Mouse (Mus musculus) left cerebral cortex, postnatal 36 days (tissue): ENCODE measurements around the gene Sult4a1. TPM values are rescaled to one million over a fixed set of nuclear protein-coding genes. Genes with fewer than 3 reads are reported as not detected.
"Not testable (repeated sequence)": the region's sequence is repeated elsewhere in the genome, so short reads cannot be mapped to it uniquely, and the experiment has no call there.

Experiments used
- DNase-seq, 2 experiments: peaks; one replicate each; pipeline ENCODE4 v3.0.0; 2021 to 2022; ENCODE audit warnings: low spot score in 2 of 2, mixed read lengths in 1 of 2
- intact Hi-C: fragments of 180-260 bp; cut with DNase I; formaldehyde crosslinking; loops from one replicate; pipeline ENCODE4 v1.15.1; 2025
- total RNA-seq, 2 experiments: library from RNA; stranded (reverse); gene quantifications; 2 replicates each; pipeline ENCODE4 v1.2.3; 2021

The Sult4a1 gene
- total RNA-seq, 2 experiments from 2014 or later: 409 to 510 TPM

GRCm38 (mm10) chr15:84105924-84106500 lies 458 bp upstream of the Sult4a1 start:
- intact Hi-C loops: loop anchor here (5.0 kb wide), 1 partner anchor 61 kb away; the partner anchor contains the start of gene Pnpla3
- no peak for DNase-seq

DNA sequence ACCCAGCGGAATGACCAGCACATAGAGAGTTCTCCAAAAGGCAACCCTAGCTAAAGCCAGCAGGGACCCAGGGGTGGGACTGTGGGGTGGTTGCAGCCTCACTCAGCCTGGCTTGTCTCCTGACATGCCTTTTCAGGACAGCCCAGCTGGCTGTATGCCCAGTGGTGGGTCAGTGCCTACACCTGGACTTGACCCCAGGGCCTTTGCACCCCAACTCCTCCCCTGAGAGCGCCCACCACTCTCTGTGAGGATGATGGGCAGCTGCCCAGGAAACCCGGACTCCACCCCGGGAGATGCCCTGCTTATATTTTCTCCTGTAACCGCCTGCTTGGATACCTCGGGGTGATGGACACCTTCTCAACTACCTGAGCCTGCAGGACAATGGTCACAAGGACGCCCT lies 928 bp downstream of the Sult4a1 start:
- no peak for DNase-seq
- intact Hi-C loops: loop anchor here (5.0 kb wide), 1 partner anchor 63 kb away; the partner anchor contains the start of gene Pnpla3

DNA sequence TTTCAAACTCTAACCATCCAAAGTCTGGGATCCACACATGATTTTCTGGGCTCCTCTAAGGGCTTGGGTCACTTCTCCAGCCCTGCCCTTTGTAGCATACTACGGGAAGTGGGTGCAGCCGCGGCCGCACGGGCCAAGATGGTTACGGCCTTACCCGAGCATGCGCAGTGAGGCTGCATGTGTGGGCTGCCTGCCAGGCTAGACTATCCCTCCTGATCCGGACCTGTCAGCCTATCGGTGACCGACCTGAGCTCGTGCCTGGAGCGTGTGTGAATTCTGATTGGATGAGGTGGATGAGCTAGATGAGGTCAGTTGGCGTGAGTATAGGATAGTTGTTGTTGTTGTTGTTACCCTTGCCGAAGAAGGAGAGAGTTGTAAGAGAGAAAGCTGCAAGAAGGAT lies 8.0 kb downstream of the Sult4a1 start:
- DNase-seq, intact Hi-C loops: not testable (repeated sequence)

GRCm38 (mm10) chr15:84096051-84096450 lies 9.5 kb downstream of the Sult4a1 start:
- DNase-seq: no peak
- intact Hi-C loops: no loop called here

GRCm38 (mm10) chr15:84094921-84095320 lies 10.6 kb downstream of the Sult4a1 start:
- DNase-seq: no peak
- intact Hi-C loops: no loop called here

- intact Hi-C loops: no loop called here
- DNase-seq: no peak
These were observed 18.8 kb downstream of the Sult4a1 start for GRCm38 (mm10) chr15:84086775-84087174.

GRCm38 (mm10) chr15:84086364-84086763 lies 19.2 kb downstream of the Sult4a1 start:
- DNase-seq: peak in 1 of 2 experiments; percentile 4
- intact Hi-C loops: no loop called here

GRCm38 (mm10) chr15:84080069-84080468 lies 25.5 kb downstream of the Sult4a1 start:
- peak in 1 of 2 experiments; percentile 20 for DNase-seq
- intact Hi-C loops: no loop called here

DNA sequence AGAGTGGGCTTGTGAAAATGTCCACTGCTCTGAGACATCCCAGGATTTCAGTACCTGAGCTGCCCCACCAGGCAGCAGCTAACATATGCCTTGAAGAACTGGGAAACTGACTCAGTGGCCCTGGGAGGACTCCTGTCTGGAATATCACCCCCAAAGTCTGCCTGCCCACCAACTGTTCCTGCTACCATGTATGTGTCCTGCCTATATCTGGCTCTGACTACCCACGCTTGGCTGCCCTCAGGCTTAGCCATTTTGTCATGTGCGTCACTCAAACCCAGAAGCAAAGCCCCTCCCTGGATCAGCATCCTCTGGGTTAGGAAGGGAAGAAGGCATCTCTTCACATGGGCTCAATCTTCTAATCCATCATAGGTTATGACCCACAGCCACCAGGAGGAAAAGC lies 26.0 kb downstream of the Sult4a1 start:
- intact Hi-C loops: loop anchor here (5.0 kb wide), 1 partner anchor 88 kb away; the partner anchor contains the start of gene Pnpla3

GRCm38 (mm10) chr15:84078667-84079066 lies 26.9 kb downstream of the Sult4a1 start:
- intact Hi-C loops: loop anchor here (5.0 kb wide), 1 partner anchor 89 kb away; the partner anchor contains the start of gene Pnpla3
- DNase-seq: peak in 1 of 2 experiments; percentile 64

More for the DNA sequence above, 26.0 kb downstream of the Sult4a1 start:
- peak in 1 of 2 experiments; percentile 75 for DNase-seq

DNA sequence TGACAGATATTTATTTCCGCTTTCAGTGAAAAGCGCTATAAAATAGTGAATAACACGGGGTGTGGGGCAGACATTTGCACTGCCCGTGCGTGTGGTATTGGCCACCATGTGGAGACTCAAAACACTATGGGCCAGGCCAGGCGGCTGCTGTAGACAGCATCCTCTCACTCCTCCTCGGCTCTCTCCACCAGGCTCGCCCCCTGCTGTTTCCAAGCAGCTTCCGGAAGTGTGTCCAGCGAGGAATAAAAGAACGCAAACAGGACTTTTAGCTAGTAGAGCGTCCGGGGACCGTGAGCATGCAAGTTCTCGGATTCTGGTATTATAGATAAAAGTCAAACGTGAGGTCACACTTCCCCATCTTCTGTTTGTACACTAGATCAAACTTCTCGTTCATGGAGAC lies 28.4 kb downstream of the Sult4a1 start:
- intact Hi-C loops: loop anchor here (5.0 kb wide), 1 partner anchor 90 kb away; the partner anchor contains the start of gene Pnpla3
- peak in 1 of 2 experiments; percentile 16 for DNase-seq

DNA sequence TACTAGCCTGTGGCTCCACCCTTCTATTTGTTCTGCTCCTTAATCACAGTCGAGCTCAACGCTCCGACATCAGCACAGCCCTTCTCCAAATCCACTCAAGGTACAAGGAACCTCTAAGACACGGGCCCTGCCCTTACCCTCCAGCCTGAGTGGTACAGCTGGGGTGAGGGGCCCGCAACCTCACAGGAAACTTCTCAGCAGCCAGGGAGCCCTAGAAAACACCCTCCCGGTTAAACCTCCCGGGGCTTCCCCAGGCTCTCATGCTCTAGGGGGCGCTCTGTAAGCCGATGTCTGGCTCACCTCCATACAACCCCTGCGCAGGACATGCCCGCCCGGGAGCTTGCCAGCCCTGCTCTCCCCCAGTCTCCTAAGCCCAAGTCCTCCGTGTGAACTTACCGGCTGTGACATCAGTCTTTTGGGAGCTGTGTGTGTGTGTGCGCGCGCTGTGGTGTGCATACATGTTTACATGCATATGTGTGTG lies 30.8 kb downstream of the Sult4a1 start:
- peak in 1 of 2 experiments; percentile 50 for DNase-seq
- intact Hi-C loops: loop anchor here (5.0 kb wide), 2 partner anchors 93 to 312 kb away; partner anchors contain the start of gene Pnpla3

GRCm38 (mm10) chr15:84073911-84074704 lies 31.4 kb downstream of the Sult4a1 start:
- intact Hi-C loops: loop anchor here (2.0 to 5.0 kb wide), 2 partner anchors 312 to 557 kb away; no protein-coding TSS in a partner anchor
- peak; percentile 71 to 78 for DNase-seq

GRCm38 (mm10) chr15:84073058-84073457 lies 32.5 kb downstream of the Sult4a1 start:
- DNase-seq: no peak
- intact Hi-C loops: loop anchor here (2.0 to 5.0 kb wide), 2 partner anchors 311 to 558 kb away; no protein-coding TSS in a partner anchor

DNA sequence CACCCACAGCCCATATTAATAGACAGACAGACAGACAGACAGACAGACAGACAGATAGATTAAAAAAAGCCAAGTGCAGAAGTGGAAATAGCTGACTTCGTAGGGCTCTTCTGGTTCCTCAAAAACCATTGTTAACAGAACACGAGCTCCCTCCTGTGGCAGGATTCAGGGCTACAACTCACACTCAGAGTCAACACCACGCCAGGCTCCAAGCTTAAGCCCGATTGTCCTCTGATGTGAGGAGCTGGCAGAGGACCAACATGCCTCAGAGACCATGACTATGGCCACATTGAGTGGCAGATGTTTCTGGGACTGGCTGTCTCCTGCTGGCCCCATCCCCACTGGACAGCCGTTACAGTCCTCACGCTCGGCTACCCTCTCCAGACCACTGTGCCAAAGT lies 33.3 kb downstream of the Sult4a1 start:
- intact Hi-C loops: loop anchor here (2.0 to 5.0 kb wide), 2 partner anchors 310 to 559 kb away; no protein-coding TSS in a partner anchor
- DNase-seq: peak; percentile 73 to 85

GRCm38 (mm10) chr15:84070116-84070676 lies 35.4 kb downstream of the Sult4a1 start:
- peak in 1 of 2 experiments; percentile 3 for DNase-seq
- intact Hi-C loops: loop anchor here (5.0 kb wide), 1 partner anchor 308 kb away; no protein-coding TSS in a partner anchor

DNA sequence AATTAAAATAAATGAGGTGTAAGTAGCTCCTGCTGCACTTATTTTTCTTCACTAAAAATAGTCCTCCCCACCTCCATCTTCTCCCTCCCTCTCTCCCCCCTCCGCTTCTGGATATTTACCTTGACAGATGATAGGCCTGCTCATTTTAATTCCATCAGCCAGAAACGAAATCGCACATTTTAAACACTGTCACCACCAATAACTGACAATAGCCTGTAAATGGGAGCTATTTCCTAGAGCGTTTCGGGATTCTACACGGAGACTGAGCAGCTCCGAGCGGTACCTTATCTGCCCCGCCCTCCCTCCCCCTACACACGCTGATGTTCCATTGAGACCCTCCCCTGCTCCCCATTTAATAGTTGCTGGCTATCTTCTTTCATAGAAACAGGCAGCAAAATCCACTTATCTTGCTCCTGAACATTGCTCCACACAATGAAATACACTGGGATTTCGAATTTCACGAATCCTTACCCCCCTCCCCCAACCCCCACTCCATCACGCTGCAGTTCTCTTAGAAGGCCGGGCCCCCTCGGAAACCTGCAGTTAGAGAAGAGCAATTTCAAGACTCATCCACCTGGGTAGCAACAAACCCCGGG lies 36.0 kb downstream of the Sult4a1 start:
- intact Hi-C loops: loop anchor here (5.0 kb wide), 1 partner anchor 307 kb away; no protein-coding TSS in a partner anchor
- no peak for DNase-seq

DNA sequence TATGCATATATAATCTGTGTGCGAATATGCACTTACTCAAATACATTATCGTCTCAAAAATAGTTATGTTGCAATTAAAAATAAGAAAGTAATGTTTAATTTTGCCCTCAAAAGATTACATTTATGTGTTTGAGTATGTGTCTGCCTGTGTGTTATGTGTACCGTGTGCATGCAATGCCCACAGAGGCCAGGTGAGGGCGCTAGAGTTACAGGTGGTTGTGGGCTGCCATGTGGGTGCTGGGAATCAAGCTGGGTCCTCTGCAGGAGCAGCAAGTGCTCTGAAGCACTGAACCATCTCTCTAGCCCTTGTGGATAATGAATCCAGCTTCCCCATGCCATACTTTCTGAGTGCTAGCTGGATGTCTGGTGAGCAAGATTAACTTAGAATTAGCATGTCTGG lies 39.9 kb downstream of the Sult4a1 start:
- intact Hi-C loops: no loop called here

GRCm38 (mm10) chr15:84065140-84065539 lies 40.4 kb downstream of the Sult4a1 start, which contains the start of gene Efcab6:
Gene Efcab6 (minus strand): TSS chr15:84065379.
- peak; percentile 69 to 76 for DNase-seq

More for the DNA sequence above, 39.9 kb downstream of the Sult4a1 start:
- DNase-seq: no peak

More at GRCm38 (mm10) chr15:84065140-84065539, 40.4 kb downstream of the Sult4a1 start, which contains the start of gene Efcab6:
- intact Hi-C loops: no loop called here
